Mouse (Mus musculus) brain, embryonic 14.5 days (tissue): ENCODE results near the gene H2al1o.
"Not testable (repeated sequence)": the region's sequence is repeated elsewhere in the genome, so short reads cannot be mapped to it uniquely, and the experiment has no call there.

ENCODE experiments used
- CTCF ChIP-seq: fragments of 200-500 bp; IDR thresholded peaks from 2 replicates; pipeline ENCODE4 v1.5.1; 2012; ENCODE audit warnings: inconsistent platforms, mild to moderate bottlenecking, moderate library complexity, borderline replicate concordance; ENCODE audit not compliant: insufficient read depth, insufficient read length; ENCODE audit errors: extremely low read depth
- POLR2A ChIP-seq: fragments of 200-500 bp; IDR thresholded peaks from 2 replicates; pipeline ENCODE4 v1.6.1; 2012; ENCODE audit warnings: mild to moderate bottlenecking, inconsistent platforms, borderline replicate concordance; ENCODE audit not compliant: poor library complexity, insufficient read depth, insufficient read length, severe bottlenecking; ENCODE audit errors: extremely low read depth

DNA sequence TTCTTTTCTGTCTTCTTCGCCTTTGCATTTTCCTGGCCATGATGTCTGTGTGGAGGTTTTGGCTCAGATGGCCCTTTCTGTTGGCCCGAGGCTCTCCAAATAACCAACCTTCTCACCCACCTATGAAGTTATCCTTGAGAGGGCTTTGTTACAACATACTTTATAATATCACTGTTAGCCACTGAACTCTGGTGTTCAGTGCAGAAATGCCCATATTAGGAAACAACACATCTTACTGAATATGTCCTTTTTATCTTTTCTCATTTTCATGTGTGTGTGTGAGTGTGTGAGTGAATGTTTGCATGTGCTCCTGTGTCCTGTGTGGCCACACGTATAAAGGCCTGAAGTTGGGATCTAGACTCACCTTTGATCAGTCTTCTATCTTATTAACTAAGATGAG lies at the start of gene H2al1o:
- TF ChIP-seq POLR2A, CTCF: not testable (repeated sequence)
